Mouse (Mus musculus) MEL (cell line): ENCODE measurements at regions not wholly inside any gene's neighbourhood (a gene's known extent, or its start where the extent isn't known, plus 50 kb on each side); places are given as distances from the start of the nearest gene placed in this dataset.

Experiments
- CTCF ChIP-seq, 3 experiments: IDR thresholded peaks in 2 of 3; conservative IDR thresholded peaks in 1 of 3; 2 replicates each; pipeline ENCODE4 v1.5.1; 2011 to 2012; ENCODE audit warnings: low read length in 3 of 3, low read depth in 2 of 3, mild to moderate bottlenecking in 2 of 3, improper control_type of control experiment in 1 of 3, inconsistent platforms in 1 of 3, mixed read lengths in 1 of 3, moderate library complexity in 1 of 3; ENCODE audit not compliant: control insufficient read depth in 1 of 3, insufficient read depth in 1 of 3, poor library complexity in 1 of 3, severe bottlenecking in 1 of 3
- E2F4 ChIP-seq: IDR thresholded peaks from 2 replicates; pipeline ENCODE4 v1.6.1; 2011; ENCODE audit warnings: low read depth, low read length, improper control_type of control experiment, borderline replicate concordance
- EP300 ChIP-seq, 2 experiments: IDR thresholded peaks; 2 replicates each; pipeline ENCODE4 v1.6.1; 2011; ENCODE audit warnings: improper control_type of control experiment in 2 of 2, low read length in 2 of 2, low read depth in 1 of 2, mild to moderate bottlenecking in 1 of 2
- GABPA ChIP-seq: IDR thresholded peaks from 2 replicates; pipeline ENCODE4 v1.6.1; 2012; ENCODE audit warnings: low read depth, mild to moderate bottlenecking, inconsistent platforms, low read length, improper control_type of control experiment, moderate library complexity
- MAFK ChIP-seq: IDR thresholded peaks from 2 replicates; pipeline ENCODE4 v1.6.1; 2011; ENCODE audit warnings: low read depth, mild to moderate bottlenecking, low read length, improper control_type of control experiment, borderline replicate concordance
- POLR2A ChIP-seq, 2 experiments: IDR thresholded peaks; 2 replicates each; pipeline ENCODE4 v1.6.1; 2011 to 2012; ENCODE audit warnings: low read length in 2 of 2, mild to moderate bottlenecking in 2 of 2, control low read depth in 1 of 2, improper control_type of control experiment in 1 of 2, low read depth in 1 of 2, moderate library complexity in 1 of 2; ENCODE audit not compliant: control insufficient read depth in 1 of 2, insufficient read depth in 1 of 2, poor library complexity in 1 of 2
- ZKSCAN1 ChIP-seq: IDR thresholded peaks from 2 replicates; pipeline ENCODE4 v1.6.1; 2012; ENCODE audit warnings: low read depth, mild to moderate bottlenecking, inconsistent platforms, low read length, improper control_type of control experiment, moderate library complexity

- TF ChIP-seq ZKSCAN1 (no peak), CTCF (IDR thresholded peaks at IDR 0.05 in 2 of 3, conservative IDR thresholded peaks at IDR 0.05 in 1 of 3; ENCODE audit: control insufficient read depth in 1 of 3, insufficient read depth in 1 of 3, low read depth in 2 of 3, low read length in 3 of 3, poor library complexity in 1 of 3, severe bottlenecking in 1 of 3) (no peak), GABPA (no peak), POLR2A (IDR thresholded peaks at IDR 0.05; ENCODE audit: control insufficient read depth in 1 of 2, insufficient read depth in 1 of 2, low read depth in 1 of 2, low read length in 2 of 2, poor library complexity in 1 of 2) (no peak), EP300 (IDR thresholded peaks at IDR 0.05; ENCODE audit: low read depth in 1 of 2, low read length in 2 of 2) (no peak), MAFK (no peak), E2F4 (no peak)
Measured at GRCm38 (mm10) chr15:61548400-61548799, 625.6 kb upstream of the A1bg start.
